Mouse (Mus musculus): ENCODE results near the gene Kcnq2.

GRCm38 (mm10) chr2:181120922-181121449, 14.1 kb downstream of the Kcnq2 start:
- no peak for TF ChIP-seq CTCF (IDR thresholded peaks at IDR 0.05; ENCODE audit: borderline replicate concordance, extremely low read depth, insufficient read depth, insufficient read length)
- TF ChIP-seq POLR2A (IDR thresholded peaks at IDR 0.05; ENCODE audit: borderline replicate concordance, extremely low read depth, insufficient read depth, insufficient read length, poor library complexity, severe bottlenecking) = no peak

All from brain, embryonic 14.5 days (tissue).